Mouse (Mus musculus) splenic B cell, adult 2 months (primary cell): Measurements from ENCODE around the gene Sec22c.

Source experiments
- DNase-seq: peaks from one replicate; pipeline ENCODE4 v3.0.0-alpha.2; 2011; ENCODE audit warnings: low read depth, low spot score
- H3K27me3 ChIP-seq: 2 replicates; pipeline ENCODE4 v1.6.1; 2012; ENCODE audit warnings: mild to moderate bottlenecking, low read length, moderate library complexity, mixed read lengths; ENCODE audit not compliant: control insufficient read depth, poor library complexity, insufficient read depth, severe bottlenecking
- H3K36me3 ChIP-seq: 2 replicates; pipeline ENCODE4 v1.6.1; 2012; ENCODE audit warnings: mild to moderate bottlenecking, low read length, moderate library complexity, mixed read lengths; ENCODE audit not compliant: control insufficient read depth, poor library complexity, insufficient read depth, severe bottlenecking

Gene Sec22c

DNA sequence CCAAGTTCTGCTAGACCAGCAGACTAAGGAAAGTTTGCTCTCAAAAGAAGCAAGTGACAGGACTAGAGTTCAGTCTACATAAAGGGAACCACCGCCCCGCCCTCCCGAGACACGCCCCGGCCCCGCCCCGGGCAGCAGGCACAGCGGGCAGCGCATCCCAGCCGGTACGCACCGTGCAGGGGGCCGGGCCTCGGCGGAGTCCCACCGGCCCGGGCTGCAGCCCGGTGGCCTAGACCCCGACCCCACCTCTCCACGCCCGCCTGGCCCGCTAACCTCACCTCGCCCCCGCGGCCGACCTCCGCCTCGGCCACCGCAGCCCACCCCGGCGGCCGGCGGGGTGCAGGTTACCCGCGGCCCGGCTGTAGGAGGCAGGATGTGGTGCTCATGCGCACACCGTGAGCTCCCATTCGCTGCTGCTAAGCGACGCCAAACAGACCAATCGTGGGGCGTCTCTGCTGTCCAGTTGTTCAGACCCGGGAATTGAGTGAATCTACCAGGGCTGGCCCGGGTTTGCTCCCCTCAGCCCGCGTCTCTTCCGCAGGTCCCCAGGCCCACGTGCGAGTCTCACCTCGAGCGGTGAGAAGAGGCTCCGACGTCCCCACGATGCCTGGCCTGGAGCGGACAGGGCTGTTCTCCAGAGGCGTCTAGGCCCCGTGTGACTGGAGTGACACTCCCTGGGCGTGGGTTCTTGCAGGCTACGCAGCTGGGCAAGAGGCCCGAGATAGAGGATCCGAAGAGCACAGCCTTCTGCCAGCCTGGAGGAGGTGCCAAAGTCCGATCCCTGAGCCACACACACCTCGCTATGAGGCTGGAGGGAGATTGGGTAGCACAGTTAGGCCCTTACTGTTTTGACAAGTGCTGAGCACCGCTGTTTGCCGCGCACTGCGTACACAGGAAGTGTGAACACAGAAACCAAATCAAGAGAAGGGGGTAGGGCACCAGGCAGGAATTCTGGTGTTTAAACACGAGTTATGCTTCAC lies at the start of gene Sec22c:
Sec22c (minus strand) TSS at position 845 of the 980 bp plus-strand sequence.
- H3K27me3 ChIP-seq = no peaks in the 10 kb centered on the region
- no peaks in the 10 kb centered on the region for H3K36me3 ChIP-seq
- peak; percentile 91 for DNase-seq

DNA sequence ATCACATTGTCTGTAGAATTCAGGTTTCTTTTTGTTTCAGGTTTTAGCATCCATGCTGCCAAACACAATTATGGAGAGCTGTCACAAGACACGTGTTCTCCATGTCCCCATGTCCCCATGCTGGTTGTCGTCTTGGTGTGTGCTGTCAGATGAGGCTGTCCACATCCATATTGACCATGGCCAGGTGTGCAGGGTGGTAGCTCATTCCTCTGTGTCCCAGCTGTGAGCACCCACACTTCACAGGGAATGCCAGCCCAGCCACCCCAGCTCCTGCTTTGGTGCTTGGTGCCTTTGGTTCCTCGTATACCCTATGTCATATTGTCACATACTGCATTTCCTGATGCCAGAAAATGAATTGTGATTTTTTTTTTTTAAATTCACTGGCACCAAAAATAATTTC lies 49.3 kb upstream of the Sec22c start:
- peaks cover 22% of the 10 kb centered on the region for H3K36me3 ChIP-seq
- DNase-seq = no peak
- H3K27me3 ChIP-seq = no peaks in the 10 kb centered on the region

DNA sequence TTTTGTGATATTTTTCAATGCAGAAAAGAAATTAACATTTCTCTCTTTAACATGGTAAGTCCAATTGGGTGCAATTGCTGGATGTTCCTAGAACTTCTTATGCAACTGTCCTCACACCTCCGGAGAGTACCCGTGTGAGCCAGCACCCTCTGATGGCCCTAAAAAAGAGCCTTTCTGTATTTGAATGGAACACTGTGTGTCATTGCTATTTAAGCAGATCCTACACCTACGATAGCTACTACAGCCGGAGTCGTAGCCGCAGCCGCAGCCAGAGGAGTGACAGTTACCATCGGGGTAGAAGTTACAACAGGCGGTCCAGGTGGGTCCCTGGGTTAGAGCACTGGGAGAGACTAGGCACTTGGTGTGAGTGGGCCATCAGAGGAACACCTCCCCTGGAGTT lies 47.5 kb upstream of the Sec22c start:
- no peaks in the 10 kb centered on the region for H3K27me3 ChIP-seq
- H3K36me3 ChIP-seq = peaks cover 26% of the 10 kb centered on the region

DNA sequence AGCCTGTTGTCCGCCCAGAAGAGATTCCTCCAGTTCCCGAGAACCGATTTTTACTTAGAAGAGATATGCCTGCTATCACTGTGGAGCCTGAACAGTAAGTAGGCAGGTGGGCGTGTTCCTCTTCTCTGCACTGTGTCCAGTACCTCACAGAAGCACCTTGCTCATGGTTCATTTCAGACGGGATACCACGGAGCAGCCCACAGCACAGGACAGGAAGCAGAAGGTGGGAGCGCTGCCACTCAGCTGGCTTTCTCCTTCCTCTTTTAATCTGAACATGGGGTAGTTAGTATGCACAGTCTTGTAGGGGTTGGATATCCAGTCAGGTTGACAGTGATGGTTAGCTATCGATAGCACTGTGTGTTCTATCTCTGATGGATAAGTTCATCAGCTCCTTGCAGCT lies 38.8 kb upstream of the Sec22c start:
- H3K27me3 ChIP-seq = no peaks in the 10 kb centered on the region
- H3K36me3 ChIP-seq = peaks cover 15% of the 10 kb centered on the region
- DNase-seq = no peak

More for the DNA sequence above, 47.5 kb upstream of the Sec22c start:
- DNase-seq = no peak

DNA sequence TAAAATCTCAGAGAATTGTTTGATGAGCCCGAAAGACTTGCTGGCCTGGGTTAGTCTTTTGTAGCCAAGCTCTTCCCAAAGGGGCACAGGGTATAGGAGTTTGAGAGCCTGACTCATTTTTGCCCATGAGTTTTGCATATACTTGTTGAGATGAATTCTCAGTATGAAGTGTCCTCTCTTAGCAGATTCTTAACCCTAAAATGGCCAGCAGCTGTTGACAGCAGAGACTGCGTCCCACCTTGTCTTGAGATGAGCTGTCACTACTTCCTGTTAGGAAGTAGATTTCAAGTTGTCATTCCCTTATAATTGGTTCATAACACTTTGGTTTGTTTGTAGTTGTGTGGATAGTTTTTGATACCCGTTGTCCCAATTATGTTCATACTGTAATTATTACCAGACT lies 35.9 kb upstream of the Sec22c start:
- Histone ChIP-seq H3K27me3 (no peaks in the 10 kb centered on the region), H3K36me3 (peaks cover 11% of the 10 kb centered on the region)
- DNase-seq = no peak

DNA sequence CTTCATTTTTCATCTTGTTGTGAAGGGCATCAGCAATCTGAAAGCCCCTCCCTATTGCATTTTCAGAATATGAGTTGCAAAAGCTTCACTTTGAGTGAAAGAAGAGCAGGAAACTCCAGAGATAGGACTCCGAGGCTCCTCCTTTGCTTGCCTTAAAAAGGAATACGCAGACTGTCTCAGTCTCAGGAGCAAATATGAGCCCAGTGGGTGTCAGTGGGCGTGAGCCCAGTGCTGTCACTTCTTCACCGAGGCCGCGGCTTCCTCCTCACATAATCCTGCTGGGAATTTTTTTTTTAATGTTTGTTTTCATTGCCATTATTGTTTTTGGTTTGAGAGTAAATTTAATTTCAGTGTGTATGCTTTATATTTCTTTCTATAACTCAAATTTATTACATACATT lies 35.2 kb upstream of the Sec22c start:
- no peak for DNase-seq
- Histone ChIP-seq H3K36me3 (peaks cover 8% of the 10 kb centered on the region), H3K27me3 (no peaks in the 10 kb centered on the region)

DNA sequence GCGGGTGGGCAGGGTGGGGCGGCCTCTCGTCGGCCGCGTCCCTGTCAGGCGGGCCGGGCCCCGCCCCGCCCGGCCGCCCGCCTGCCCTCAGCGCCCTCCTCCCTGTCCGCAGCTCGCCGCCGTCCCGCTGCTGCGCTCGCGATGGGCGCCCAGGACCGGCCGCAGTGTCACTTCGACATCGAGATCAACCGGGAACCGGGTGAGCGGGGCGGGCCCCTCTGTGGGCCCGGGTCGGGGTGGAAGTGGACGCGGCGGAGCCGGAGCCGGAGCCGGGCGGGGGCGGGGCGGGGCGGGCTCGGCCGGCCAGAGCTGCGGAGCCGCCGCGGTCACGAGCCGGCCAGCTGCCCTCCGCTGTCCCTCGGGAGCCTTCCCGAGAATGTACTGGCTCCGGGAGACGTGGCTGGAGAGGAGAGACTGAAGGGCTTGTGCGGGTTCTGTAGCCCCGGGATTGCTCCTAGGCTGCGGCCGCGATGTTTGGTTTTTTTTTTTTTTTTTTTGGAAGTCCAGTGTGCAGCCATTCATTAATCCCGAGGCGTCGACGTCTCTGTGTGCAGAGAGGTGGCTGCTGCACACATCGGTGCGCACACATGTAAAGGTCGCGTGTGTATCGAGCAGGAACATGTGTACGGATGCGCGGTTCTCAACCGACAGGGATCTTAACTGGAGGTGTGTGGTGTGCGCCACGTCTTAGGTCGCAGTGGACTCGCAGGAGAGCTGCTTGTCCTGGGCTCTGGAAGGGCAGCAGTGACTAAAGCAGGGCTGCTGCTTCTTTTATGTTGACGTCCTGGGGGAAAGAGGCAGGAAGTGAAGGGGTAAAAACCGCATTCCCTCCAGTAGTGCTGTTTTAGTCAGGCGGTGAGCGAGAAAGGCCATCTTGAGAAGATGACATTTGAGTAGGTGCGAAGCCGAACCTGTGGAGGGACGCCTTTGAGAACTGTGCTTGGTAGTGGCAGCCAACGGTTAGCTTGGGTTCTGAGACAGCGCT lies 14.3 kb upstream of the Sec22c start:
- Histone ChIP-seq H3K36me3 (no peaks in the 10 kb centered on the region), H3K27me3 (no peaks in the 10 kb centered on the region)
- peak; percentile 59 for DNase-seq

DNA sequence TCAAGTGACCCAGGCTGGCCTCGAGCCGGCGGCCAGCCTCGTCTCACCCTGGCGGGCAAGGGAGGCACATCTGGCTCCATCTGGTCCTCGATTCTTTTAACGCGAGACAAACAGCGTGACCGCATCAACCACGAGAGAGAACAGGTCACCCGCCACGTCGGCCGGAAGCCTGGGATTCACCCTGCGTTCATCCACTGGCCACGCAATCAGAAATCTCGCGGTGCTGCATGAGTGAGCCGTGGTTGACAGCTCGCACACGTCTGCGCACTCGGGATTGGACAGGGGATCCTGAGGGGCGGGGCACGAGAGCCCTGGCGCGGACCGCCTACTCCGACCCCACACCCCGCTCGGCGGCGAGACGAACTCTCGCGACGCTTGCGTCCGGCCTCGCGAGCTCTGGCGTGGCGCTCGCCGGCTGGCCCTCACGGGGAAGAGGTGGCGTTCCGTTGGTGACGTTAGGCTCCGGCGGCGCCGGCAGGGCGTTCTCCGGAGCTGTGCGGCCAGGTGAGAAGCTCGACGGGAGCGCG lies 13.6 kb upstream of the Sec22c start, which contains the start of gene Nktr:
Nktr (plus strand) TSS at position 378 of the 527 bp plus-strand sequence.
- DNase-seq = peak; percentile 99
- H3K36me3 ChIP-seq = no peaks in the 10 kb centered on the region
- H3K27me3 ChIP-seq = no peaks in the 10 kb centered on the region

DNA sequence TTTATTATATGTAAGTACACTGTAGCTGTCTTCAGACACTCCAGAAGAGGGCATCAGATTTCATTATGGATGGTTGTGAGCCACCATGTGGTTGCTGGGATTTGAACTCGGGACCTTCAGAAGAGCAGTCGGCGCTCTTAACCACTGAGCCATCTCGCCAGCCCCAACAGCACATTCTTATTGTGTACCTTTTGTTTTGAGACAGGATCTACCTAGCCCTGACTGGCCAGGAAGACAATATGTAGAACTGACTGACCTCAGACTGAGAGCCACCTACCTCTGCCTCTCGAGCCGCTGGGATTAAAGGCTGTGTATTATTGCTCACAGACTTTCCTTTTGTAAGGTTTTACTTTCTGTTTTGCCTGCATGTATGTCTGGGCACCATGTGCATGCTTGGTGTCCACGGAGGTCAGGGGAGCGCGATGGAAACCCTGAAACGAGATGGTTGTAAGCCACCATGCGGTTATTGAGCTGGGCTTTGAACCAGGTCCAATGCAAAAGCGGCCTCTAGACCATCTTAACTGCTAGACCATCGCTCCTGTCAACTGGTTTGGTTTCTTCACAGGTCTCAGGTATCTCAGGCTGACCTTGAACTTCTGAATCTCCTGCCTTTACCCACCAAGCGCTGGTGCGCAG lies 12.9 kb upstream of the Sec22c start:
- DNase-seq = peak; percentile 53
- H3K36me3 ChIP-seq = no peaks in the 10 kb centered on the region
- no peaks in the 10 kb centered on the region for H3K27me3 ChIP-seq

DNA sequence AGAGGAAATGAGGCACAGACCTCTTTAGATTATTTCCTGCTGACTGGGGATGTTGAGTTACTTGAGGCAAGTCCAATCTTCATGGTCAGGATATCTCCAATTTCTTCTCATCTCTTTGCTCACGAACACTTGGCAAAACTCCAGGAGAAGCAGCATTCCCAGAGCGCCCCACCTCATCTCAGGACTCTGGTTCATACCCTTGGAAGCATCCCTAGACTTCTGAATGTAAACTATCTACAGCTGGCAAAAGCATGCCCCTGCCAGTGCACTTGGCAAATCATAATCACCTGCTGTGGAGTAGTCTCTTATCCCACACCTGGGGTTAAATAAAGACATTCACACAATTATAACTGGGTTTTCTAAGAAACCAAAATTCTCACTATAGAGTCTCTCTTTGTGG lies 11.8 kb upstream of the Sec22c start:
- no peak for DNase-seq
- H3K27me3 ChIP-seq = no peaks in the 10 kb centered on the region
- no peaks in the 10 kb centered on the region; the same call in 1 of the 2 replicates for H3K36me3 ChIP-seq

DNA sequence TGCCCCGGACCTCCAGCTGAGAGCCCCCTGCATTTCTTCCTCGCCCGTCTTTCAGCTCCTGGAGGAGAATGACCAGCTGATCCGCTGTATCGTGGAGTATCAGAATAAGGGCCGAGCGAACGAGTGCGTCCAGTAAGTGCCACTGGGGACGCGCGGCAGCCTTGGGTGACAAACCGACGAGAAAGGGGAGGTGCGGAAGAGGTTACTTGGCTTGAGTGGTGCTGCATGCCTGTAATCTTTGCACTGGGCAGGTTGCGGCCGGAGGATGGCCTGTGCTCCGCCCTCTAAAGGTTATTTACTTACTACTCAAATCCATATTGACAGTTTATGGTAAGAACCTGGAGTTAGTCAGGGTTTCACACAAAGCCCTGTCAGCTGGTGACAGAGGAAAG lies 5.3 kb upstream of the Sec22c start:
- no peaks in the 10 kb centered on the region; the same call in 1 of the 2 replicates for H3K36me3 ChIP-seq
- DNase-seq = peak; percentile 46
- no peaks in the 10 kb centered on the region for H3K27me3 ChIP-seq

DNA sequence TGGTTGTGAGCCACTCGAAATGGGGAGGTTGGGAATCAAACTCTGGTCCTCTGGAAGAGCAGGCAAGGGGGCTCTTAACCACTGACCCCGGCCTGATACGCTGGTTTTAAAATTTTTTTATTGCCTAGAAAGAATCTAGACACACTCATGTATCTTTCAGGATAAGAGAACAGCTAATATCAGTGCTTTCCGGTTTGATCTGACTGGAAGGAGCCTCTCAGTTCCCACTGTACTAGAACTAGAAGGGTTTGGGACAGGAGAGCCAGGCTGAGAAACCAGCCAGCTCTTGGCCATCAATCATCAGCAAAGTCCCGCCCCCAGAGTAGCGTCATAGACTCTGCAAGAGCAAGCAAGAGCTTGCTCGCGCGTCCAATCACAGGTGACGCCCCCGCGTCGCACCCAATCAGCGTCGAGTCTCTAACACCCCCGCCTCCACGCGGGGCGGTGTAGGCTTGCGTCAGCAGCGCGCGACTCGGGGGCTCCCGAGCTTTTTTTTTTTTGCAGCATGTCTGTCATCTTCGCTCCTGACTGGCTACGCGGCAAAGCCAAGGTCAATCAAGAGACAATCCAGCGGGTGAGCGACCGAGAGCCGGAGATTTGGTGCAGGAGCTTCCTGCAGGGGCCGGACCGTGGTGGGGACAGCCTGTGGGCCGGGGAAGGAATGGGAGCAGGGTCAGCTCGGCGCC lies 4.8 kb upstream of the Sec22c start, which contains the start of gene Ss18l2:
Ss18l2 (plus strand) TSS at position 432 of the 686 bp plus-strand sequence.
- H3K27me3 ChIP-seq = no peaks in the 10 kb centered on the region
- peak; percentile 99 for DNase-seq
- H3K36me3 ChIP-seq = no peaks in the 10 kb centered on the region; the same call in 1 of the 2 replicates

DNA sequence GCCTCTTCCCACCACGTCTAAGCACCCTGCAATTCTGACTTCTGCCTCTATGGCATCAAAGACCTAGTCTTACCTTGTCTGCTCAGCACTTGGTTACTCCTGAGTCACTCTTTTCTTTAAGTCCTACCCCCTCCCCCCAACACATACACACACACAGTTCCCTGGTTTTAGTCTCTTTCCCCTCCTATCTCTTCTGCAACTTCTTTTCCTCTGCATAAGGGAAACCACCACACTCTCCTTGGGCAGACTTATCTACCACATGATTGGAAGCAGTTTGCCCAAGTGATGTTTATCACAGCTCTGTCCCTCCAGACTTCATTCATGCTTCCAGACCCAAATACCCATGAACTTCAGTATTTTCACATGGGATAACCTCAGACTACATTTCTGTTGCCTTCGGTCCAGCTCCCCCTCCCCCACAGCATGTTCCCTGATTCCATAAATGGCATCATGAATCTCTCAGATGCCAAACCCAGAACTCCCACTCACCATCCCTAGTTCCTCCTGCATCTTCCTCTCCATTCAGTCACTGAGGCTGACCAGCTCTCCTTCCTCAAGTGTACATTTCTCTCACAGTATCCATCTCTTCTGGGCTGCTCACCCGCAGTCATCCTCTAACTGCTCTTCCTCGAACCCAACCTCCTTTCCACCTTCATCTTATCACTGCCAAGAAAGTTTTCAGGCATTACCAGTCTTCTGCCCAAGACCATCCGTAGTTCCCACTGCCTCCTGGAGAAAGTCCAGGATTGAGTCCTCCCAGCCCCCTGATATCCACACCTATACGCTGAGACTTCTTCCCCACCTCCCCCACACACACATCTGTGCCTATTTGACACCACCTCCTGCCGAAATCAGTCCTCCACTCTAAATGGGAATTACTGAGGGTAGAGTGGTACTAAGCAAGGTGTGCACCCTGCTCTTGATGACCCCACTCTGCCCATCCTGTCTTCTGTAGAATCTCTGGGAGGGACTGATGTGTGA lies 3.5 kb upstream of the Sec22c start:
- H3K36me3 ChIP-seq = no peaks in the 10 kb centered on the region; the same call in 1 of the 2 replicates
- no peak for DNase-seq
- no peaks in the 10 kb centered on the region for H3K27me3 ChIP-seq
